Mouse (Mus musculus) erythroblast, embryonic 14.5 days (primary cell): ENCODE measurements around the gene Tspan14.

ENCODE experiments used
- GATA1 ChIP-seq: IDR thresholded peaks from 2 replicates; pipeline ENCODE4 v1.6.1; 2012; ENCODE audit warnings: low read length, inconsistent platforms, mixed read lengths
- TAL1 ChIP-seq: IDR thresholded peaks from 3 replicates; pipeline ENCODE4 v1.6.1; 2012; ENCODE audit warnings: low read length, inconsistent platforms, mixed read lengths

DNA sequence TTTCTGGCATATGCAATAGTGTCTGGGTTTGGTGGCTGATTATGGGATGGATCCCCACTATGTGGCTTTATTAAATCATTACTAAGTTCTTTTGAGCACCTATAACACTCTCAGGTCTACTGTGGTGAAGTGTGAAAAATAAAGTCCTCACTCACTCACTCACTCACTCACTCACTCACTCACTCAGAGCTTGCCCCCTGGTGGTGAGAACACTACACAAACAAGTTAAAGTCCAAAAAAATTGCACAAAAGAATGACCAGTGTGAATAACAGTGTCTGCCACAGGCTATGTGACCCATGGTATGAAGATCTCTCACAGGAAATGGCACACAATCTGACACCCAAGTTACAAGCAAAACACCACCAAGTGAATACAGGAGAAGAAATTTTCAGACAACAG, 103.6 kb downstream of the Tspan14 start:
- TF ChIP-seq GATA1 (no peak), TAL1 (no peak)
